Mouse (Mus musculus): ENCODE data around the gene Mtus2.

The Mtus2 gene

DNA sequence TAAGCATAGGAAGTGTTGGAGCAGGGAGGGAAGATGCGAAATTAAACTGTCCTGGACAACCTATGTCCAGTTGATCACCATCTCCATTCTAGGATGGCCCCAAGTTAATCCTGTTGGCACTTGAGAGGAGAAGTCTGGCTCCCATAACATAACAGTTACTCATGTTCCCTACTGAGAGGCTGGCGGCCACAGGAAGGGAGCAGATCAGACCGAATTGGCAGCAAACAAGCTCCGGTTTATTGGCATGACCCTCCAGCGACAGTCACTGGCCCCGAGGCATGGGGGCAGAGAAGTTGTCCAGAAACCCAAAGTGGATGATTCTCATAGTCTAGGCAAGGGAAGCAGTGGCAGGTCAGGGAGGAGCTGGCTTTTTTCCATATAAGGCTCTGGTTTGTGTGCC is 224.8 kb downstream of the Mtus2 start:
- no peak for DNase-seq (ENCODE audit: low read depth)

DNA sequence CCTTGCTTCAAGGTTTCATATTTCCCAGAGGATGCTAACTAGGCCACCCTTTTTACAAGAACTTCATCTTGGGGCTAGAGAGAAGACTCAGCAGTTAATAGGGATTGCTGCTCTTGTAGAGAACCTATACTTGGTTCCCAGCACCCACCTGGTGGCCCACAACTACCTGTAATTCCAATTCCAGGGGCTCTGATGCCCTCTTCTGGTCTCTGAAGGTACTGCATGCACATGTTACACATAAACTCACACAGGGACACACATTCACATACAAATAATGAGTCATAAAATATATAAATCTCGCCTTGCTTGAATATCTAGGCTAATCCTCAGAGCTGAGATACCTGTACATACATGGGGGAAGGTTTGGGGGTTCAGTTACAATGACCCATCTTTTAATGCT is 228.8 kb downstream of the Mtus2 start:
- DNase-seq (ENCODE audit: low read depth) = no peak

DNA sequence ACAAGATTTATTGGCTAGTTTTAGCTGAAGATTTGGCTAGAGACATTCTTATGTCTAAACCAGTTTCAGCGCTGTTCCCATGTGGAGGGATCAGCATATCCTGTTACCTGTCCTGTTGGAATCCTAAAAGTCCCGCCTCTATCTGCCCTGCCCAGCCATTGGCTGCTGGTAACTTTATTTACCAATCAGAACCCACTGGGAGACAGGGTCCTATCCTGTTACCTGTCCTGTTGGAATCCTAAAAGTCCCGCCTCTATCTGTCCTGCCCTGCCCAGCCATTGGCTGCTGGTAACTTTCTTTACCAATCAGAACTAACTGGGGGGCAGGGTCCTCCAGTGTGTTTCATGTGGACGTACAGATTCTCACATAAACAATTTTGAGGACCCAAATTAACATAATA is 234.3 kb downstream of the Mtus2 start:
- no peak for DNase-seq (ENCODE audit: low read depth)

DNA sequence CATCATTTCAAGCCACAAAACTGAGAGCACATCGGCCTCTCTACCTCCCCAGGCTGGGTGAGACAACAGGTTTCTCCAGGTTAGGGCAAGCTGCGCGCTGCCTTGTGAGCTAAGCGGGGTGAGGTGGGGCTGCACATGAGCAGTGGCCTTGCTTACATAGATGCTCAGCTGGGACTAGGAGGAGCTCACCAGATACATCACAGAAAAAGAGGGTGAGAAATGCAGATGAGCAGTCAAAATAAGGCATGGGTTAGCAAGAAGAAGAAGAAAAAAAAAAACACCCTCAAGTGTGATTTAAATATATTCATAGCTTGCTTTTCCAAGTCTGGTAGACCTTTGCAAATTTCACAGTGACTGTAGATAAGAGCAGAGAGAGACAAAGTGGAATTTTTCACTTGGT is 254.7 kb downstream of the Mtus2 start:
- DNase-seq (ENCODE audit: low read depth) = no peak

DNA sequence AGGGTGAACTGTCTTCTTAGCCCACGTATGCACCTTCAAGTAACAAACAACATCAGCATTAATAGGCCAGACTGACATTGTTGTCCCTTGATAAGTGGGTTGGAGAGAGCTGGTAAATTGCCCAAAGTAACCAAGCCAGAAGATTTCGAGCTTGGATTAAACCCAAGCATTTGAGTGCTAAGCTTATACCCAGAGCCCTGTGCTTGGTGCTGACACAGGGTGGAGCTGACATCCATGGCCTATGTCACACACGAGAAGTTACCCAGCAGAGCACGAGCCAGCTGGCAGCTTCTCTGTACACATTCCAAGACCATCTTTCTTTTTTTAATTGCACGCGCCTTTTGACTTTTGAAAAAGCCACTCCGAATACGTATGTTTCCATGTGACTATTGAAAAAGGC is 259.7 kb downstream of the Mtus2 start:
- DNase-seq (ENCODE audit: low read depth) = no peak

DNA sequence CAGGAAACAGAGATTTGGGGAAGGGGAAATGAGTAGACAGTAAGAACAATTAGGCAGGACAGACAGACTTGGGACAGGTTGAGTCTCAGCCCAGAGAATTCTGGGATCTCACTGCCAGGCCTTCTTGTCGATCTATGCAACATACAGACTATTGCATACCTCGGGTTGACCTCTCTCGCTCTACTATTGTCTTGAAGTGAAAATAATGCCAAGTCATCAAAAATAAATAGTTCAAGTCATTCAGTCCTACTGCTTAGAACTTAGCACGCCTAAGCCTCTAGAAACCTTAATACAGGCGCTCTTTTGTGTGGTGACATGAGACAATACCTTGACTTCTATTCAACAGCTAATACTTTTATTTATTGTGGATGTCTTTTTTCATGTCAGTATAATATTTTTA is 265.8 kb downstream of the Mtus2 start:
- no peak for DNase-seq (ENCODE audit: low read depth)

DNA sequence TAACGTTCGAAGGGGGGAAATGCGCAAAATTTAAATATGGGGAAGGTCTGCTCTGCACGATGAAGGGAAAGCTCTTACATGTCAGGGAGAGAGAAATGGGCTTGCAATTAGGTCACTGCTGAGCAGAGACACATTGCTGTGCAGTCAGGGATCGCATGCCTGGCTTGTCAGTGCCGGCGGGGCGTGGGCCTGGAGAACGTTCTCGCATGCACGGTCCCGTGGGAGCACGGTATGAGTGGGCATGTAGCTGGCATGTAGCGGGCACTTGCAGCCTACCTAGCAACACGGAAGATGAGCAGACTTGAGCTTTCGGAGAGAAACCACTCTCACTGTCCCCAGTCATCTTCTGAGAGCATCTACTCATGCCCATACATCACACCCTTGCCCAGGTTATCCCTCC is 266.9 kb downstream of the Mtus2 start:
- DNase-seq (ENCODE audit: low read depth) = no peak

DNA sequence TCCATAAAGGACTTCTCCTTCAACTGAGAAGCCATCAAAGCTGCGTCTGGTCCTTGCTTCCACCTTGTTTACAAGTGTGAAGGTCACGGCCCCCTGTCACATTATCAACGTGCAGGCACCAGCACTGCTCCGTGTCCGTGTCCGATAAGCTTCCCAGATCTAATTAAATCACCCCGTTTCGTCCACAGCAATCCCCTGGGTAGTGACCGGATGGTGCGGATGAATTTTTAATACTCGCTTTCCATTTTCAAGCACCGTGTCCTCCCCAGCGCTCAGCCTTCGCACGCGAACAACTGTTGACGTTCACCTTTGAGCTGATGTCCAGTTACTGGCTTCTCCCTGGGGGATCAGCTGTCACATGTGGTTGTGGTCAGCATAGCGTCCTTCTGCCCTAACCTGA is 276.6 kb downstream of the Mtus2 start:
- DNase-seq (ENCODE audit: low read depth) = no peak

DNA sequence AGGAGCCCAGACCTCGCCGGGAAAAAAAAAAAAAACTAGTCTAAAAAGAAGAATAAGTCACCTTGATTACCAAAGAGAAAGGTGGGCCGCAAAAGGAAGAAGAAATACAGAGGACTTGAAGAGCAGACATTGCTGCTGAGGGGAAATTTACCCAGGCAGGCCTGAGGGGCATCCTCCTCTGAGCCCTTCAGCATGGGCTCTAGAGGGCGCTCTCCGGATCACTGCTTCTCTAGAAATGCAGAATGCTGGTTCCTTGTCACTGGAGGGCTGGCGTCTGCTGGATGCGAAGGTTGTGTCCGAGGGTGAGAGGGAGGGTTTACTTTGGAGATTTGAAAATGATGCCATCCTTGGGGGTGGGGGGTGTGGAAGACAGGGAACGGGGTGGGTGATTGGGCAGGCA is 279.5 kb downstream of the Mtus2 start:
- no peak for DNase-seq (ENCODE audit: low read depth)

DNA sequence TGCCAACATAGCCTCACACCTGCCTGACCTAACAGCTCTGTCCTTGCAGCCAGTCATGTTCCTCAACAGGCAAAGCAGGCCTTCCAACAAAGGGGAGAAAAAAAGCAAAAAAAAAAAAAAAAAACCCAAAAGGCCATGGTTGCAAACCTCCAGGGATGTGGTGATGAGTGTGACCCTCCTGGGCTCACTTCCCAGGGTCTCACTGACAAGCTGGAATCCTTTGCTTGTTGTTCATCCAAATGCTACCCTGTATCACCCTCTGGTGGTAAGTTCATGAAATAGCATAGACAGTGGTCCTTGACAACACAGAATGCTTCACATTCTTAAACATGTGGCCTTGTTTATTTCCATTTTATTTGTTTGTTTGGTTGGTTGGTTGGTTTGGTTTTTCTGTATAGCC is 281.9 kb downstream of the Mtus2 start:
- DNase-seq (ENCODE audit: low read depth) = no peak

DNA sequence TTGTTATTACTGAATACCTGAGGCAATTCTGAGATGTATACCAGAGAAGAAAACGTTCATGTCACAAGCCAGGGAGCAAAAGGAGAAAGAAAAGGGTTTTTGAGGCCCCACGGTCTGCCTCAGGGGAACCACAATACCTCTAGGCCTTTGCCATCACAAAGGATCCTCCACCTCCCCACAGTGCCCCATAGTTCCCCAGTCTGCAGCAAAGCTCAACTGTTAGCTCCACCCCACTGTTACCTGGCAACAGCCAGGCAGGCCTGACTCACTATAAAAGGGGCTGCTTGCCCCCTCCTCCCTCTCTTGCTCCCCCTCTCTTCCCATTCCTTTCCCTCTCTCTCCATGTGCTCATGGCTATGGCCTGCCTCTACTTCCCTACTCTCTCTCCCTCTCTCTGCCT is 282.6 kb downstream of the Mtus2 start:
- DNase-seq (ENCODE audit: low read depth) = no peak

DNA sequence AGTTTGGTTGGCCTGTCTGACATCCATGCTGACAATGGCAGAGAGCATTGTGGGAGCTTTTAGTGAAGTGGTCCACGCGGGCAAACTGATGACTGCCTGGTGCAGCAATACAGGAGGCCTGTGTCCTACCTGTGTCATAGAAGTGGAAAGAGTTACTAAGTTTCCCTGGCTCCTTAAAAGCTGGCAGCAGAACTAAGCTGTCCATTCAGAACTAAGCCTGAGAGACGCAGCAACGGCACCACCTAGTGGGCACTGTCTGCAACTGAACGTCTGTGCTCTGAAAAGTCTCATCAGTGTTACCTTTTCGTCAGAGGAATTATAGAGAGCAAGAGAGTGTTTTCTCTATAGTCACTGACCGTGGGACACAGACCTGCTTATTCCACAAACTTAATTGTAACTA is 284.8 kb downstream of the Mtus2 start:
- DNase-seq (ENCODE audit: low read depth) = peak; percentile 13

DNA sequence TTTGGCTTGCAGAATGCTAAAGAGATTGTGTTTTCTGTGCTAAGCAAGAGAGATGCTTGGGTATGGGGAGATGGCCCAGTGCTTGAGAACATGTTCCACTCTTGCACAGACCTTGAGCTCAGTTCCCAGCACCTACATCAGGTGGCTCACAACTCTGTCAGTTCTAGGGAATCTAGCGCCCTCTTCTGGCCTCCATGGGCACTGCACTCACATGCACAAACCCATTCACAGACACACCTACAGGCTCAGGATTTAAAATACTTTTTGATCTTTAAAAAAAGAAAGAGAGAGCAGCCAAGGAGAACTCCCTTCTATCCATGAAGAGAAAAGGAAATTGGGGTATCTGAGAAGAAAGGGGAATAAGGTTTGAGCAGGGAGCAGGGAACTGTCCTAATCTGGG is 287.4 kb downstream of the Mtus2 start:
- DNase-seq (ENCODE audit: low read depth) = no peak

DNA sequence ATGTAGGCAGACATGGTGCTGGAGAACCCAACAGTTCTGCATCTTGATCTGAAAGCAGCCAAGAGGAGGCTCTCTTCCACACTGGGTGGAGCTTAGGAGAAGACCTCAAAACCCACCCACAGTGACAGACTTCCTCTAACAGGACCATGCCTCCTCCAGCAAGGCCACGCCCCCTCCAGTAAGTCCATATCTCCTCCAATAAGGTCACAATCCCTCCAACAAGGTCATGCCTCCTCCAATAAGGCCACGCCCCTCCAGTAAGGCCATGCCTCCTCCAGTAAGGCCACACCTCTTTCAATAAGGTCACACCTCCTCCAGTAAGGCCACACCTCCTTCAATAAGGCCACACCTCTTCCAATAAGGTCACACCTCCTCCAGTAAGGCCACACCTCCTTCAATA is 288.3 kb downstream of the Mtus2 start:
- no peak for DNase-seq (ENCODE audit: low read depth)

DNA sequence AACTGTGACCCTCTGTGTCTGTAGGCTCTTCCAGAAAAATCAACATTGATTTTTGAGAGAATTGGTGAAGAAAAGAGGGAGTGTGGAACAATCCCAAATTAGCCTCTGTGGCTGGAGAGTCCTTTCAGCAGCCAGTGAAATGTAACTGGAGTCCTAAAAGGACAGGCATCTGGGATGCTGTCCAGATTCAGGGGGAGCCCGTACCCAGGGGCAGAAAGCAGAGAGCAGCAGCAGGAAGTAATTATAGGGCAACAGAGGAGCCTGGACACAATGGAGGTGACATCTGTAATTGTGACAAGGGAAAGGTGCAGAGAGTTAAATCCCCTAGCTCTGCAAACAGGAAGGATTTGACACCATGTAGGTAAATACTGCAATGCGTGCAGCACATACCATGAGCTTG is 291.1 kb downstream of the Mtus2 start:
- no peak for DNase-seq (ENCODE audit: low read depth)

DNA sequence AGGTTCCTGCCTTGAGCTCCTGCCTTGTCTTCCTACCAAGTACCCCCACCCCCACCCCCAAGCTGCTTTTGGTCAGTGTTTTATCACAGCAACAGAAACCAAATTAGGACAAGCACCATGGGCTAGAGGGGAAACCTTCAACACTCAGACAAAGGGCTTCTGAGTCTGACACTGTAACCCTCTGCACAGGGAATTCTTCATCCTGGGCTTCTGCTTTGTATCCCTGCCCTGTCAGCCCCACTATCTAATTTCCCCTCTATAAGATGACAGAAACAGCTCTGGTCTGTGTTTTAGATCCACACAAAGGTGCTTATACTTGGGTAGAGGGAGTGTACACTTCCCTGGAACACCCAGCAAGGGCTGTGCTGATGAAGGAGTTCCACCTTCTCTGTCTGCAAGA is 294.7 kb downstream of the Mtus2 start:
- no peak for DNase-seq (ENCODE audit: low read depth)

DNA sequence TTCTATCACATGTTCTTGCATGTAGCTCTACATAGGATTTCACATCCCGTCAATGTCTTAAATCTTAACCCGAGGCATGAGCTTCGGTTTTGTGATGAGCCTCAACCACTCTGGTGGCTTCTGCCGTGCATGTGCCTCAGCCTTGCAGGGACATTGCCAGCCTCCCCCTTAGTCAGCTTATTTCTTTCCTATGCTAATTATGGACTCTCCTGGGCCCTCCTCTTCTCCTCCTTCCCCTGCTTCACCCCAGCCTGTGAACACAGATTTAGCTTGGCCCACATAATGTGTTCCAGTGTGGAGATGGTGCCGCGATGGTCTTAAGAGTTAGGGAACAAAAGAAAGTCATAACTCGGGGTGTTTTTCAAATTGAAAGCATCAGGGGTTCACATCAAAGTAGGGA is 304.9 kb downstream of the Mtus2 start:
- no peak for DNase-seq (ENCODE audit: low read depth)

DNA sequence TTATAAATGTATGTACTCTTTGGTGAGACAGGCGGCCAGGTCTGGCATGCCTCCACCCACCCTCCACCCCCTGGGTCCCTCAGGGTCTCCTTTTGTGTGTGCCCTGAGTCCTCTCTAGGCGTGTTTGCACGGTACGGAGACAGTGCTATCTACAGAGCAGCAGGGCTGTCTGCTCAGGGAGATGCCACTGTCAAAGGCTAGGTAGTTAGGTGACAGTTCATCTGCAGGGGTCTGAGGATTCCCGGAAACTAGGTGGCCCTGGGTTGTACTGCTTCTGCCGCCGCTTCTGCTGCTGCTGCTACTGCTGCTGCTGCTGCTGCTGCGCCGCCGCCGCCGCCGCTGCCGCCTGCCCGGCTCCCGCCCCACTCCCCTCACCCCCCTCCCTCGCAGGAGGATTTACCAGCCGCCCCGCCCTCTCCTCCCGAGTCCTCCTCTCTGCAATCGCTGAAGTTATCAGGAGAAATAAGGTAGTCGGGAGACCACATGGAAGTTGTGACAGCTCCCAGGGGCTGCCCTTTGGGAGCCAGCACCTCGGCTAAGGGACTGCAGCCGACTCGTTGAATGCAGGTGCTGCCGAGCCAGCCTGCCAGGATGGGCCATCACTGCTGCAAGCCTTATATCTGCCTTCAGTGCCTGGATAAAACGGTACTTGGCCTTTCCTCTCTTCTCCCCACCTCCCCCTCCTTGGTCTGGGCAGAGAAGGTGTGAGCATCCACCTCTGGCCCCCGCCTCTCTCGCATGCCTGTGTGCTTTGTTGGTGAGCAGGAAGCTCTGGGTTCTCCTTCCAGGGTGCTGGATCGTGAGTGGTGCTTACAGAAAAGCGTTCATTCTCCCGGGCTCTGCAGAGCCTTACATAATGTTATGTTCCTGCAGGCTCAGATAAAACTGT is 307.9 kb downstream of the Mtus2 start:
- DNase-seq (ENCODE audit: low read depth) = no peak

DNA sequence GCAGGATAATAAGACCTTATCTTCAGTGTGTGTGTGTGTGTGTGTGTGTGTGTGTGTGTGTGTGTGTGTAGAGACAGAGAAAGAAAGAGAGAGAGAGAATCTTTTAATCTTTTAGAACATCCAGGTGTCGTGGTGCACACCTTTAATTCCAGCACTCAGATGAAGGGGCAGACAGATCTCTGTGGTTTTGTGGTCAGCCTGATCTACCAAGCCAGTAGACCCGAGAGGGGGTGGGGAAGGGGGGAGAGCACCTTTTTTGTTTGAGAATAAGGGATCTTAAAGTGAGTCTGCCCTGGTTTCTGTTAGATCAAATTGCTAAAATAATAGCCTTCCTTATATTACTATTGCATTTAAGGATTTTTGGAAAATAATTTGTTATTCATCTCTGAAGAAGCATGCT is 309.7 kb downstream of the Mtus2 start:
- no peak for DNase-seq (ENCODE audit: low read depth)

DNA sequence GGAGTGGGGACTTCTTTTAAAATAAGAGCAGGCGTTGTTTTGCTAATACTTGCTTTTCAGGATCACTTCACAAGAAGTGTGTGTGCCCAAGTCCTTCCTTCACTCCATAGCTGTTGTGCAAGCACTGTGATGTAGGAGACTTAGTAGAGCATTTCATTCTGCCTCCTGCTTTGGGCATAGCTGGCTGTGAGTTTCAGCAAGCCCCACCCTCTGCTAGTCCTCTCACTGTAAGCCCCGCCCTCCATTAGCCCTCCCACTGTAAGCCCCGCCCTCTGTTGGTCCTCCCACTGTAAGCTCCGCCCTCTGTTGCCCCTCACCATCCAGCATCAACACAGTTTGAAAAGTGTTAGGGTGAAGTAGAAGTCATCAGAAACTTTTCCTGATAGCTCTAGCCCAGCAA is 310.3 kb downstream of the Mtus2 start:
- no peak for DNase-seq (ENCODE audit: low read depth)

DNA sequence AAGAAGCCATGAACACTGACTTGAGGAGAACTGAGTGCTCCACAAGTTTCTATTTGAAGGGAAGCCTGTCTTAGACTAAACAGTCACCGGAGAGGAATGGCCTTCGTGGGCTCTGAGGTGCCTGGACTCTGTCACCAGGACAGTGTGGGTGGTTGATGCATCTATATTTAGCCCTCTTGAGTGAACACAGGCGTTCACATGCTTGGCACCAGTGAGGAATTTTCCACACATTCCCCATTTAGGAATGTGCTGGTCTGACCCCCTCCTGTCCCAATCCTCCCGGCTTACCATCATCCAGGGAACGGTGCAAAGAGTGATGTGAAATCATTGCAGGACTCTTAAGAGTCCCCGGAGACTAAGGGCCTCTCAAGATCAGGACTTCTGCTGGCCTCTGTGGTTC is 314.9 kb downstream of the Mtus2 start:
- DNase-seq (ENCODE audit: low read depth) = no peak

DNA sequence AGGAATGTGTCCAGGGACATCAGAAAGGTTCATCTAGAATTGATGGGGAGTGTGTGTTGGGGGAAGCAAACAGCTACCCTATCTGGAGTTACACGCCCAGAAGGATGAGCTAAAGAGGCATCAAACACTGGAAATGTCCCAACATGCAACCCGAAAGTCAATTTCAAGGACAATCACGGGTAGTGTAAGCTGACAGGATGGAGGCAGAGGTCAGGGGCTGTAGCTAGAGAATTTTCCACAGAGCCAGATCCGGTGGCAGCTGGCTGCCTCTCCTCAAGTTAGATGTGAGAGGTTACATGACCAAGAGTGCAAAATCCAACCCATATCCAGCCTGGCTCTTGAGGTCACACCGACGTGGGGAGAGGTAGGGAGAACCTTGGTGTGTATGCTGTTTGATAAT is 315.7 kb downstream of the Mtus2 start:
- DNase-seq (ENCODE audit: low read depth) = no peak

DNA sequence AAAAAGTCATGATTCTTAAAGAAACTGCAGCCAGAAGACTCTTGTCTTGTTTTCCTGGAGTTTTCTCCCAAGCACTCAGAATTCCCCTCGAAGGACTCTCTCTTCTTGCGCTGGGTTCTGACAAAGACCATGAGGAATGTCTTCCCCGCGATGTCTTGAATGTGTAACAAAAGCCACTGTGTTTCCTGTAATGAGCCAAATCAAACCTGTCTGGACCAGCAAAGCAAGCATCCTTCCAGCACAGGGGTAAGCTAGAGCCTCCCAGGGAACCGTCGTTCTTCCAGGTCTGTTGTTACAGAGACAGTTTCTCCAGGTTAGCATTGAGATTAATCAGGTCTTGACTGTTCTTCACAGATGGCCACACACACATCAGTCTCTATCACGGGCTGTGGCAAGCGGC is 321.1 kb downstream of the Mtus2 start:
- DNase-seq (ENCODE audit: low read depth) = no peak

DNA sequence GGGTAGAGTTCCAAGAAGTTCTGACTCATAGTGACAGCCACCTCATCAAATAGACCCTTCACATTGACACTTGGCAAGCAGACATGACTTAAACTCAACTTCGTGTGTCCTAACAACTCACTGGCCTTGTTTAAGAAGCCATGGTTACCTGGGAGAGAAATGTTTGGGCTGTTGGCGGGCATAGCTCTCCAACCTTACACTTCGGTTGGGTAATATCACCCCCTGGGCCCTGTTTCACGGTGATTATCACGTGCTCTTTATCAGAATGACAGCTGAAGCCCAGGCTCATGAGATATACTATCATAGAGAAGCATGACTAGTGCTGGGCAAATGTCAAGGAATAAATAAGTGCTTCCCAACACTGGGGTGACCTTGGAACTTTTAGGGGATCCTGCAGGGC is 323.2 kb downstream of the Mtus2 start:
- no peak for DNase-seq (ENCODE audit: low read depth)
